Mouse (Mus musculus): Measurements from ENCODE around the gene Nip7. TPM values are rescaled to one million over a fixed set of nuclear protein-coding genes. Genes with fewer than 3 reads are reported as not detected.

Nip7 gene
- total RNA-seq (2014; rRNA removed) (16.0 and 21.8 TPM in 2 replicates), polyA plus RNA-seq (2012; rRNA removed) (17.8 and 26.2 TPM in 2 replicates)

DNA sequence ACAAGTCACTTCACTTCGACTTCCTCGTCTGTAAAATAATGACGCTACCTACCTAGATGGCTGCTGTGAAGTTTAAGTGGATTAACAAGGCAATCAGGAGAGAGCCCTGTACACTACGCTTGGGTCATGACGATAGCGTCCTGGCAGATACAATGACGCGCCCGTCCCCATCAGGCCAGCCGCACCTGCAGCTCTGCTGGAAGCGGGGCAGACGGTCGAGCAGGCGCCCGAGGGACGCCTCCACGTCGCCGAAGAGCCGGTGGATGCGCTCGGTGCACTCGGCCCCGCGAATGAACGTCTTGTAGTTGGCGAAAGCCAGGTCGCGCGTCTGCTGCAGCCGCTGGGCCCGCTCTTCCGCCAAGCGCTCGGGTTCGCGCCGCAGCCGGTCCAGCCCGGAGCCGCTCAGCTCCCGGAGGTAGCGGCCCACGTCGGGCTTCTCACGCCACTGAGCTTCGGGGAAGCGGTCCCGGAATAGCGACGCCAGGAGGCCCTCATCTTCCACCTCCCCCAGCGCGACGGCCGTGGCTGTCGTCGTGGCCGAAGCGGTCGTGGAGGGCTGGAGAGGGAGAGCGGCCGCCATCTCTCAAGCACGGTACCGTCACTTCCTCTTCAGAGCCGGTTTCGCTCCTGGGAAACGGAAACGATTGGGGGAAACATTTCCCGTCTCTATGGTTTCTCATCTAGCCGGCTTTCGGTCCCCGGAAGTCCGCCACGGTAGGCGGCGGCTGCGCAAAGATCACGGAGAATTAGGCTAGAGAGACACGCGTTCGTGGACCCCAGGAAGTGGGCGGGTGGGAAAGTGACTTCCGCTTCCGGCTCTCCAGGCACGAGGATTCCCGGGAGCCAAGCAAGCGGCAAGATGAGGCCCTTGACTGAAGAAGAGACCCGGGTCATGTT is at the start of gene Nip7, which contains the start of gene Cog8:
TSS of gene Nip7 (plus strand) at position 802 of the 897 bp plus-strand sequence.
TSS of gene Cog8 (minus strand) at position 614 of the 897 bp plus-strand sequence.
- H3K36me3 ChIP-seq (ENCODE audit: control insufficient read depth, insufficient read depth, low read length), result peaks cover 22% of the 10 kb centered on the region
- H3K4me1 ChIP-seq (ENCODE audit: control insufficient read depth, insufficient read depth, low read length), result peaks cover 4% of the 10 kb centered on the region
- peak within 1 kb of the TSS; percentile 58 for H3K27ac ChIP-seq (replicated peaks; ENCODE audit: insufficient read depth, low read depth, low read length)
- H3K27me3 ChIP-seq (ENCODE audit: control insufficient read depth, insufficient read depth, low read length), result no peaks in the 10 kb centered on the region
- peak; percentile 95 for DNase-seq (ENCODE audit: extremely low read depth, low read depth, low spot score)
- H3K4me3 ChIP-seq (ENCODE audit: insufficient read depth, low read depth, low read length), result peak within 1 kb of the TSS; percentile 73
- peak within 1 kb of the TSS; percentile 91 for H3K9ac ChIP-seq (ENCODE audit: low read depth, low read length)
- peaks cover 7% of the 10 kb centered on the region; the same call in 1 of the 2 replicates for H3K79me2 ChIP-seq (ENCODE audit: control insufficient read depth, insufficient read depth, low read length)
- under 1% methylated on average over 88 of the region's 88 CpGs for WGBS
- TF ChIP-seq POLR2A (IDR thresholded peaks at IDR 0.05; ENCODE audit: extremely low read depth, insufficient read depth, low read length), result peak; percentile 49; the same call in 1 of the 2 replicates
- no peak for TF ChIP-seq CTCF (IDR thresholded peaks at IDR 0.05; ENCODE audit: low read depth, low read length)

DNA sequence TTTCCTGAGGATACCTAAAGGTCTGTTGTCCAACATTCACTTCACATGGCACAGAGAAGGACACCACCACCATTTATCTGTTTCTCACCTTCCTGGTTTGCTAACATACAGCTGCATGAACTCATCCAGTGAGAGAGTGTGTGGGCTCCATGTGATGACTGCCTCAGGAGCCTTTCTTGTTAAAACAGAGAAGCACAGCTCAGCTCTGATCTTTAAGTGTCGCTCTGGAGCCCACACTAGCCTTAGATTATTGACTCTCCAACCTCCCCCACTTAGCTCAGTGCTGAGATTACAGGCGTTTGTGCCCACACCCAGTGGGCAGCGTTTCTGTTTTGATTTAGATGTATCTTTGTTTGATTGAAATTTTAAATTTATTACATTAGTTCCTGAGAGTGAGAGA is 48.9 kb upstream of the Nip7 start:
- Histone ChIP-seq H3K27ac (replicated peaks; ENCODE audit: insufficient read depth, low read depth, low read length) (no peak overlapping the region), H3K27me3 (ENCODE audit: control insufficient read depth, insufficient read depth, low read length) (no peaks in the 10 kb centered on the region), H3K4me3 (ENCODE audit: insufficient read depth, low read depth, low read length) (no peak overlapping the region), H3K79me2 (ENCODE audit: control insufficient read depth, insufficient read depth, low read length) (no peaks in the 10 kb centered on the region), H3K4me1 (ENCODE audit: control insufficient read depth, insufficient read depth, low read length) (no peaks in the 10 kb centered on the region), H3K36me3 (ENCODE audit: control insufficient read depth, insufficient read depth, low read length) (peaks cover 6% of the 10 kb centered on the region; the same call in 1 of the 2 replicates), H3K9ac (ENCODE audit: low read depth, low read length) (no peak overlapping the region)
- WGBS, result 94% methylated on average over 3 of the region's 3 CpGs
- no peak for DNase-seq (ENCODE audit: extremely low read depth, low read depth, low spot score)
- no peak for TF ChIP-seq CTCF (IDR thresholded peaks at IDR 0.05; ENCODE audit: low read depth, low read length)
- TF ChIP-seq POLR2A (IDR thresholded peaks at IDR 0.05; ENCODE audit: extremely low read depth, insufficient read depth, low read length), result no peak

DNA sequence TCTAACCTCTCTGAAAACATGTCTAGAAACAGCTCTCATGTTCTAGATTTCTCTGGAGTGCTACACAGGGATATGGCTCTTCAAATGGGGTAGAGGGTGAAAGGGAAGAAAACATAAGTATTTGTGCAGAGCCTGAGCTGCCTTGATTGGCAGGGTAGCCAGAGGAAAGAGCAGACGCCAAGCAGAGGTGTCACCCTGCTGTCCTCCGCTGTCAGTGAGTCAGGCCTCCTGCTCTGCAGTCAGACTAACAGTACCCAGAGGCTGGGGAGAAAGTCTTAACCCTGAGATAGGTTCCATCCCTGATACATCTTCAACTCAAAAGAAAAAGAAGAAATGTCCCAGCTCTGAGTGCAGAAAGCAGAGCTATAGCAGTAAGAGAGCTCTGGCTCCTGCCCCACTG is 44.0 kb upstream of the Nip7 start:
- Histone ChIP-seq H3K4me1 (ENCODE audit: control insufficient read depth, insufficient read depth, low read length) (no peaks in the 10 kb centered on the region), H3K27ac (replicated peaks; ENCODE audit: insufficient read depth, low read depth, low read length) (no peak overlapping the region), H3K27me3 (ENCODE audit: control insufficient read depth, insufficient read depth, low read length) (no peaks in the 10 kb centered on the region), H3K36me3 (ENCODE audit: control insufficient read depth, insufficient read depth, low read length) (peaks cover 8% of the 10 kb centered on the region; the same call in 1 of the 2 replicates), H3K9ac (ENCODE audit: low read depth, low read length) (no peak overlapping the region), H3K79me2 (ENCODE audit: control insufficient read depth, insufficient read depth, low read length) (no peaks in the 10 kb centered on the region), H3K4me3 (ENCODE audit: insufficient read depth, low read depth, low read length) (no peak overlapping the region)
- no peak for TF ChIP-seq POLR2A (IDR thresholded peaks at IDR 0.05; ENCODE audit: extremely low read depth, insufficient read depth, low read length)
- no peak for TF ChIP-seq CTCF (IDR thresholded peaks at IDR 0.05; ENCODE audit: low read depth, low read length)
- no peak for DNase-seq (ENCODE audit: extremely low read depth, low read depth, low spot score)
- WGBS, result 98% methylated on average over 2 of the region's 2 CpGs

DNA sequence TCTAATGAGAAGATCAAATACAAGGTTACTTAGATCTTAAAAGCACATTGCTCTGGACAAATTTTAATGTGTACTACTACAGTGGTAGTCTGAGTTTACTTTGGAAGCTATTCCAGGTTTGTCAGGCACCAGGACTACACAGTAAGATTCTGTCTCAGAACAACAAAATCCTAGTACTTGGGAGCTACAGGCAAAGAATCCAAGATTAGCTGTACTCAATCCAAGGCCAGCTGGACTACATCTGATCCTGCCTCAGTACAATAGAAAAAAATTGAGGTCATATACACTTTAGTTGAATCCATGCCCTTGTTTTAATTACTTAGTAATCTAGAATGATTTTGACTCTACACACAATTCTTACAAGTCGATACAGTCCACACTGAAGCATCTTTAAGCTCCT is 41.8 kb upstream of the Nip7 start:
- no peak overlapping the region for H3K4me3 ChIP-seq (ENCODE audit: insufficient read depth, low read depth, low read length)
- H3K9ac ChIP-seq (ENCODE audit: low read depth, low read length), result no peak overlapping the region
- DNase-seq (ENCODE audit: extremely low read depth, low read depth, low spot score), result no peak
- H3K36me3 ChIP-seq (ENCODE audit: control insufficient read depth, insufficient read depth, low read length), result peaks cover 8% of the 10 kb centered on the region; the same call in 1 of the 2 replicates
- 88% methylated on average over 1 of the region's 1 CpGs for WGBS
- H3K27ac ChIP-seq (replicated peaks; ENCODE audit: insufficient read depth, low read depth, low read length), result no peak overlapping the region
- no peaks in the 10 kb centered on the region for H3K4me1 ChIP-seq (ENCODE audit: control insufficient read depth, insufficient read depth, low read length)
- no peaks in the 10 kb centered on the region for H3K27me3 ChIP-seq (ENCODE audit: control insufficient read depth, insufficient read depth, low read length)
- no peaks in the 10 kb centered on the region for H3K79me2 ChIP-seq (ENCODE audit: control insufficient read depth, insufficient read depth, low read length)
- TF ChIP-seq POLR2A (IDR thresholded peaks at IDR 0.05; ENCODE audit: extremely low read depth, insufficient read depth, low read length), result no peak
- TF ChIP-seq CTCF (IDR thresholded peaks at IDR 0.05; ENCODE audit: low read depth, low read length), result no peak

DNA sequence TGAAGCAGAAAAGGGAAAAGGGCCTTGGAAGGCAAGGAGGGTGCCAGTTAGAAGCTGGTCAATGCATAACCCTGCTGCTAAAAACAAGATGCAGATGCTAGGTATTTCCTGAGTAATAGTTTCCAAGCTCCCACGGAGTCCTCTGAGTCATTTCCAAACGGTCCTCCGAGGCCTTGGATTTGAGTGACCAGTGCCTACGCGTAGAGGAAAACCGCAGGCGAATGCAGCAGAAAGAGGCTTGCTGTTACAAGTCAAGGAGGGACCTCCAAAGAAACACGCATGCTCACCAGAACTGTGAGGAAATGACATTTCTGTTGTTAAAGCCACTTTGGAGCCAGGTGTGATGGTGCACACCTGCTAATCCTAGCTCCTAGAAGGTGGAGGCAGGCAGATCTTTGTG is 33.2 kb upstream of the Nip7 start:
- no peak overlapping the region for H3K27ac ChIP-seq (replicated peaks; ENCODE audit: insufficient read depth, low read depth, low read length)
- H3K36me3 ChIP-seq (ENCODE audit: control insufficient read depth, insufficient read depth, low read length), result no peaks in the 10 kb centered on the region
- H3K4me3 ChIP-seq (ENCODE audit: insufficient read depth, low read depth, low read length), result no peak overlapping the region
- H3K27me3 ChIP-seq (ENCODE audit: control insufficient read depth, insufficient read depth, low read length), result no peaks in the 10 kb centered on the region
- H3K79me2 ChIP-seq (ENCODE audit: control insufficient read depth, insufficient read depth, low read length), result no peaks in the 10 kb centered on the region
- H3K9ac ChIP-seq (ENCODE audit: low read depth, low read length), result no peak overlapping the region
- DNase-seq (ENCODE audit: extremely low read depth, low read depth, low spot score), result no peak
- WGBS, result 90% methylated on average over 8 of the region's 8 CpGs
- no peaks in the 10 kb centered on the region for H3K4me1 ChIP-seq (ENCODE audit: control insufficient read depth, insufficient read depth, low read length)
- TF ChIP-seq POLR2A (IDR thresholded peaks at IDR 0.05; ENCODE audit: extremely low read depth, insufficient read depth, low read length) (no peak), CTCF (IDR thresholded peaks at IDR 0.05; ENCODE audit: low read depth, low read length) (no peak)

Data from liver, adult 2 months (tissue).